Mouse (Mus musculus) neural tube, embryonic 15.5 days (tissue): Measurements from ENCODE around the gene Calcoco1. TPM values are rescaled to one million over a fixed set of nuclear protein-coding genes. Genes with fewer than 3 reads are reported as not detected.

Experiments
- ATAC-seq: fragments of 200-750 bp; cut with Nextera tagmentation; 2 replicates; pipeline ENCODE4 v1.8.0; 2017; ENCODE audit warnings: mild to moderate bottlenecking, moderate TSS enrichment, moderate library complexity; ENCODE audit not compliant: low FRiP score
- H3K27ac ChIP-seq: fragments of 300-500 bp; sonication (generic); replicated peaks from 2 replicates; pipeline ENCODE4 v1.5.1; 2015; ENCODE audit warnings: mild to moderate bottlenecking, inconsistent platforms
- H3K27me3 ChIP-seq: fragments of 300-500 bp; sonication (generic); replicated peaks from 2 replicates; pipeline ENCODE4 v1.6.1; 2015; ENCODE audit warnings: inconsistent platforms
- H3K36me3 ChIP-seq: fragments of 300-500 bp; sonication (generic); 2 replicates; pipeline ENCODE4 v1.6.1; 2015; ENCODE audit warnings: inconsistent platforms
- H3K4me1 ChIP-seq: fragments of 300-500 bp; sonication (generic); 2 replicates; pipeline ENCODE4 v1.6.1; 2015; ENCODE audit warnings: inconsistent platforms
- H3K4me2 ChIP-seq: fragments of 300-500 bp; sonication (generic); 2 replicates; pipeline ENCODE4 v1.6.1; 2015; ENCODE audit warnings: inconsistent platforms, mild to moderate bottlenecking, moderate library complexity
- H3K4me3 ChIP-seq: fragments of 300-500 bp; sonication (generic); replicated peaks from 2 replicates; pipeline ENCODE4 v1.5.1; 2015; ENCODE audit warnings: mild to moderate bottlenecking, inconsistent platforms
- H3K9ac ChIP-seq: fragments of 300-500 bp; sonication (generic); replicated peaks from 2 replicates; pipeline ENCODE4 v1.6.1; 2015; ENCODE audit warnings: mild to moderate bottlenecking, inconsistent platforms
- H3K9me3 ChIP-seq: fragments of 300-500 bp; sonication (generic); replicated peaks from 2 replicates; pipeline ENCODE4 v1.6.1; 2016; ENCODE audit warnings: inconsistent platforms
- WGBS: fragments of 180-500 bp; shearing (Covaris S2); methylation state at CpG from one replicate; pipeline ENCODE4 v1.1.7; 2015; ENCODE audit warnings: mixed read lengths; 5-methylcytosine and 5-hydroxymethylcytosine counted together
- polyA plus RNA-seq: library from polyadenylated mRNA; unstranded; fragments of >200 nt; fragmentation: Nextera tagmentation; extraction: Ambion mirVana; gene quantifications from 2 replicates; pipeline ENCODE4 v1.2.1, GENCODE M21; 2015

The Calcoco1 gene
- polyA plus RNA-seq, 1 experiment from 2014 or later, result 28.3 TPM

GRCm38 (mm10) chr15:102747286-102747640 lies 25.3 kb upstream of the Calcoco1 start:
- H3K9ac ChIP-seq, result peak overlapping the region; percentile 62
- whole genome bisulfite sequencing, result 1% methylated on average over 20 of the region's 20 CpGs
- no peak for ATAC-seq
- no peaks in the 10 kb centered on the region for H3K9me3 ChIP-seq
- peak overlapping the region; percentile 87 for H3K4me2 ChIP-seq
- H3K27ac ChIP-seq, result peak overlapping the region; percentile 95
- H3K27me3 ChIP-seq, result peaks cover 29% of the 10 kb centered on the region
- peaks cover 66% of the 10 kb centered on the region for H3K4me1 ChIP-seq
- peak overlapping the region; percentile 42 for H3K4me3 ChIP-seq
- no peaks in the 10 kb centered on the region for H3K36me3 ChIP-seq

- peaks cover 71% of the 10 kb centered on the region for H3K4me1 ChIP-seq
- no peaks in the 10 kb centered on the region for H3K9me3 ChIP-seq
- H3K4me3 ChIP-seq, result peak overlapping the region; percentile 42
- H3K9ac ChIP-seq, result peak overlapping the region; percentile 62
- peak overlapping the region; percentile 87 for H3K4me2 ChIP-seq
- H3K27ac ChIP-seq, result peak overlapping the region; percentile 95
- peaks cover 29% of the 10 kb centered on the region for H3K27me3 ChIP-seq
- no peaks in the 10 kb centered on the region for H3K36me3 ChIP-seq
- WGBS, result 0% methylated on average over 72 of the region's 75 CpGs
- peak; percentile 65 for ATAC-seq
These were observed 24.7 kb upstream of the Calcoco1 start for GRCm38 (mm10) chr15:102746488-102747285.

GRCm38 (mm10) chr15:102746126-102746487 lies 24.1 kb upstream of the Calcoco1 start:
- Histone ChIP-seq H3K27ac (peak overlapping the region; percentile 95), H3K4me1 (peaks cover 75% of the 10 kb centered on the region), H3K9ac (peak overlapping the region; percentile 62)

GRCm38 (mm10) chr15:102745387-102745786 lies 23.4 kb upstream of the Calcoco1 start:
- no peak overlapping the region; the same call in 1 of the 2 replicates for H3K9ac ChIP-seq
- peak overlapping the region; percentile 26; the same call in 1 of the 2 replicates for H3K4me2 ChIP-seq
- ATAC-seq, result no peak
- peak overlapping the region; percentile 95 for H3K27ac ChIP-seq
- H3K4me1 ChIP-seq, result peaks cover 77% of the 10 kb centered on the region
- H3K4me3 ChIP-seq, result no peak overlapping the region
- peaks cover 29% of the 10 kb centered on the region for H3K27me3 ChIP-seq
- 37% methylated on average over 5 of the region's 5 CpGs for WGBS
- H3K36me3 ChIP-seq, result no peaks in the 10 kb centered on the region
- no peaks in the 10 kb centered on the region for H3K9me3 ChIP-seq

More at GRCm38 (mm10) chr15:102746126-102746487, 24.1 kb upstream of the Calcoco1 start:
- H3K36me3 ChIP-seq, result no peaks in the 10 kb centered on the region
- no peaks in the 10 kb centered on the region for H3K9me3 ChIP-seq
- H3K27me3 ChIP-seq, result peaks cover 33% of the 10 kb centered on the region
- H3K4me2 ChIP-seq, result peak overlapping the region; percentile 87
- ATAC-seq, result peak; percentile 25
- H3K4me3 ChIP-seq, result peak overlapping the region; percentile 42
- WGBS, result 5% methylated on average over 11 of the region's 11 CpGs

GRCm38 (mm10) chr15:102744831-102745230 lies 22.9 kb upstream of the Calcoco1 start:
- 19% methylated on average over 9 of the region's 9 CpGs for WGBS
- H3K27ac ChIP-seq, result peak overlapping the region; percentile 95
- H3K9ac ChIP-seq, result peak overlapping the region; percentile 24; the same call in 1 of the 2 replicates
- H3K9me3 ChIP-seq, result no peaks in the 10 kb centered on the region
- ATAC-seq, result no peak
- H3K4me1 ChIP-seq, result peaks cover 75% of the 10 kb centered on the region
- no peak overlapping the region for H3K4me3 ChIP-seq
- H3K27me3 ChIP-seq, result peaks cover 29% of the 10 kb centered on the region
- peak overlapping the region; percentile 26 for H3K4me2 ChIP-seq
- no peaks in the 10 kb centered on the region for H3K36me3 ChIP-seq

GRCm38 (mm10) chr15:102744416-102744815 lies 22.4 kb upstream of the Calcoco1 start:
- 19% methylated on average over 7 of the region's 7 CpGs for WGBS
- peak overlapping the region; percentile 26 for H3K4me2 ChIP-seq
- no peaks in the 10 kb centered on the region for H3K36me3 ChIP-seq
- H3K4me3 ChIP-seq, result no peak overlapping the region
- H3K9ac ChIP-seq, result peak overlapping the region; percentile 24; the same call in 1 of the 2 replicates
- H3K27ac ChIP-seq, result peak overlapping the region; percentile 95
- peaks cover 30% of the 10 kb centered on the region for H3K27me3 ChIP-seq
- peaks cover 80% of the 10 kb centered on the region for H3K4me1 ChIP-seq
- ATAC-seq, result no peak
- H3K9me3 ChIP-seq, result no peaks in the 10 kb centered on the region

- no peaks in the 10 kb centered on the region for H3K9me3 ChIP-seq
- H3K27me3 ChIP-seq, result peaks cover 35% of the 10 kb centered on the region
- 2% methylated on average over 14 of the region's 14 CpGs for WGBS
- no peaks in the 10 kb centered on the region for H3K36me3 ChIP-seq
- peak overlapping the region; percentile 24; the same call in 1 of the 2 replicates for H3K9ac ChIP-seq
- peak overlapping the region; percentile 95 for H3K27ac ChIP-seq
- peak; percentile 57 for ATAC-seq
- no peak overlapping the region for H3K4me3 ChIP-seq
- H3K4me1 ChIP-seq, result peaks cover 80% of the 10 kb centered on the region
- H3K4me2 ChIP-seq, result peak overlapping the region; percentile 26
These were observed 22.0 kb upstream of the Calcoco1 start for GRCm38 (mm10) chr15:102743996-102744395.

- 25% methylated on average over 8 of the region's 8 CpGs for WGBS
- no peaks in the 10 kb centered on the region for H3K9me3 ChIP-seq
- H3K36me3 ChIP-seq, result no peaks in the 10 kb centered on the region
- 0 out of 2 replicates have a peak overlapping the region, but pooled peaks have one; percentile 5 for H3K9ac ChIP-seq
- H3K4me2 ChIP-seq, result no peak overlapping the region
- H3K4me1 ChIP-seq, result peaks cover 77% of the 10 kb centered on the region
- ATAC-seq, result no peak
- H3K27ac ChIP-seq, result peak overlapping the region; percentile 95
- no peak overlapping the region for H3K4me3 ChIP-seq
- H3K27me3 ChIP-seq, result peaks cover 29% of the 10 kb centered on the region
These were observed 21.2 kb upstream of the Calcoco1 start for GRCm38 (mm10) chr15:102743196-102743595.

- Histone ChIP-seq H3K27ac (peak overlapping the region; percentile 95), H3K9ac (no peak overlapping the region), H3K27me3 (peaks cover 28% of the 10 kb centered on the region), H3K36me3 (no peaks in the 10 kb centered on the region), H3K4me2 (no peak overlapping the region), H3K4me3 (no peak overlapping the region), H3K4me1 (peaks cover 76% of the 10 kb centered on the region), H3K9me3 (no peaks in the 10 kb centered on the region)
- no peak for ATAC-seq
- 0% methylated on average over 10 of the region's 10 CpGs for WGBS
These were observed 20.6 kb upstream of the Calcoco1 start for GRCm38 (mm10) chr15:102742589-102742988.

- H3K4me3 ChIP-seq, result no peak overlapping the region
- H3K4me2 ChIP-seq, result no peak overlapping the region
- 0 out of 2 replicates have a peak overlapping the region, but pooled peaks have one; percentile 41 for H3K27ac ChIP-seq
- peaks cover 24% of the 10 kb centered on the region; the same call in 1 of the 2 replicates for H3K27me3 ChIP-seq
- peaks cover 76% of the 10 kb centered on the region for H3K4me1 ChIP-seq
- no peaks in the 10 kb centered on the region for H3K9me3 ChIP-seq
- no peak overlapping the region for H3K9ac ChIP-seq
- WGBS, result 31% methylated on average over 15 of the region's 15 CpGs
- no peak for ATAC-seq
- H3K36me3 ChIP-seq, result no peaks in the 10 kb centered on the region
These were observed 17.7 kb upstream of the Calcoco1 start for GRCm38 (mm10) chr15:102739520-102740297.

- H3K27me3 ChIP-seq, result peaks cover 21% of the 10 kb centered on the region; the same call in 1 of the 2 replicates
- H3K4me3 ChIP-seq, result no peak overlapping the region
- H3K4me1 ChIP-seq, result peaks cover 76% of the 10 kb centered on the region
- 0 out of 2 replicates have a peak overlapping the region, but pooled peaks have one; percentile 83 for H3K27ac ChIP-seq
- no peak overlapping the region for H3K9ac ChIP-seq
- H3K9me3 ChIP-seq, result no peaks in the 10 kb centered on the region
- no peaks in the 10 kb centered on the region for H3K36me3 ChIP-seq
- ATAC-seq, result no peak
- no peak overlapping the region for H3K4me2 ChIP-seq
- WGBS, result 59% methylated on average over 2 of the region's 2 CpGs
These were observed 16.5 kb upstream of the Calcoco1 start for GRCm38 (mm10) chr15:102738434-102738833.
